Mouse (Mus musculus) G1E (cell line): ENCODE measurements around the gene Gprc6a. TPM values are rescaled to one million over a fixed set of nuclear protein-coding genes. Genes with fewer than 3 reads are reported as not detected.

Experiments used
- ATAC-seq: 2 replicates; pipeline ENCODE4 v1.8.0; 2016; ENCODE audit warnings: mild to moderate bottlenecking; ENCODE audit not compliant: insufficient number of reproducible peaks, poor library complexity, low FRiP score, severe bottlenecking; ENCODE audit errors: extremely low read depth
- DNase-seq: peaks from one replicate; pipeline ENCODE4 v3.0.0; 2012; ENCODE audit warnings: low spot score
- H3K27me3 ChIP-seq: 2 replicates; pipeline ENCODE4 v1.6.1; 2012; ENCODE audit warnings: mild to moderate bottlenecking, low read length, inconsistent platforms; ENCODE audit not compliant: insufficient read depth
- H3K36me3 ChIP-seq: replicated peaks from 2 replicates; pipeline ENCODE3; 2012; ENCODE audit warnings: mild to moderate bottlenecking, inconsistent platforms
- H3K4me1 ChIP-seq: 2 replicates; pipeline ENCODE4 v1.6.1; 2012; ENCODE audit warnings: low read depth, low read length, inconsistent platforms, mixed read lengths; ENCODE audit not compliant: insufficient read depth
- H3K4me3 ChIP-seq: 2 replicates; pipeline ENCODE4 v1.5.1; 2012; ENCODE audit warnings: low read depth, mild to moderate bottlenecking, inconsistent platforms, low read length, moderate library complexity, mixed read lengths
- H3K9me3 ChIP-seq: replicated peaks from 2 replicates; pipeline ENCODE4 v1.6.1; 2012; ENCODE audit warnings: inconsistent platforms
- CTCF ChIP-seq: IDR thresholded peaks from 2 replicates; pipeline ENCODE4 v1.5.1; 2012; ENCODE audit warnings: low read depth, low read length, inconsistent platforms, mixed read lengths
- GATA1 ChIP-seq: IDR thresholded peaks from 2 replicates; pipeline ENCODE4 v1.6.1; 2012; ENCODE audit warnings: borderline replicate concordance, low read length, inconsistent platforms, mixed read lengths
- GATA2 ChIP-seq: IDR thresholded peaks from 2 replicates; pipeline ENCODE4 v1.6.1; 2012; ENCODE audit warnings: low read depth, low read length, inconsistent platforms, borderline replicate concordance
- POLR2AphosphoS5 ChIP-seq: IDR thresholded peaks from 2 replicates; pipeline ENCODE4 v1.6.1; 2012; ENCODE audit warnings: low read depth, low read length, inconsistent platforms; ENCODE audit not compliant: insufficient replicate concordance
- TAL1 ChIP-seq: conservative IDR thresholded peaks from 2 replicates; pipeline ENCODE4 v1.6.1; 2012; ENCODE audit warnings: low read depth, low read length, inconsistent platforms, mixed read lengths
- polyA plus RNA-seq: library from polyadenylated mRNA; stranded (reverse); fragments of >175 nt; gene quantifications from 2 replicates; pipeline ENCODE4 v1.2.3, GENCODE M21; 2012
- total RNA-seq, 2 experiments: library from RNA; stranded (forward) in 1 of 2; stranded (reverse) in 1 of 2; fragments of 200-1000 nt in 1 of 2; fragments of >200 nt in 1 of 2; fragmentation: Nextera tagmentation in 1 of 2; gene quantifications; 2 replicates each; pipeline ENCODE4 v1.2.3; 2014 to 2017

The Gprc6a gene
- total RNA-seq (2014; fragmentation: Nextera tagmentation) = not detected in 2 replicates
- not detected in 2 replicates for total RNA-seq (2017)
- not detected in 2 replicates for polyA plus RNA-seq

DNA sequence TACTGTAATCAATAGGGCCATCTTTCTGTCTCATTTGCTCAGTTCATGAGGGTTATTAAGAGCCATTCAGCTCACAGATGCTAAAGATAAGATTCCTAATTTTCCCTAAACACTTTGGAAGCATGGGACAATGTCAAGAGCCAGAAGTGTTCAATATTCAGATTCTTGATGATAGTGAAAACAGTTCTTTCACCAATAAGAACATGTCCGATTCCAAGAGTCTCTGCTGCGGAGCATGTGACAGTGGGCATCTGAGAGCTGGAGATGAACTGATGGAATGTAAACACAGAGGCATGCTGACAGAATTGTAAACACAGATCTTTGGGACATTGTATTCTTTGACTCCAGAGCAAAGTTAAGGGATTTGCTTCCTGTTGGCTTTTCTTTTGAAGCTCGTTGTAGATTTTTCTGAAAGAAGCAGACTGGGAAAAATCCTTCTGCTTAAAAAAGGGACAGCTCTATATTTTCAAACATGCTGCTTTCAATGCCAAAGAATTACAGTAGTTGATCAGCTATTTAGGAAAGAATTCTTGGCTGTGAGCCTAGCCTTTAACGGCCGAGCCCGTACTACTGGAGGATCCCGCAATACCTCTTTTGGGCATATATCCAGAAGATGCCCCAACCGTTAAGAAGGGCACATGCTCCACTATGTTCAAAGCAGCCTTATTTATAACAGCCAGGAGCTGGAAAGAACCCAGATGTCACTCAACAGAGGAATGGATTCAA lies at the start of gene Gprc6a:
Gene Gprc6a, minus strand, starts transcription at position 51 of the 726 bp plus-strand sequence.
- Histone ChIP-seq H3K9me3 (no peaks in the 10 kb centered on the region), H3K36me3 (no peaks in the 10 kb centered on the region), H3K4me3 (no peak within 1 kb of the TSS), H3K27me3 (no peaks in the 10 kb centered on the region), H3K4me1 (no peaks in the 10 kb centered on the region)
- TF ChIP-seq POLR2AphosphoS5 = no peak
- TF ChIP-seq CTCF = no peak
- no peak for TF ChIP-seq TAL1
- no peak for TF ChIP-seq GATA1
- no peak for TF ChIP-seq GATA2
- DNase-seq (no peak), ATAC-seq (no peak)

DNA sequence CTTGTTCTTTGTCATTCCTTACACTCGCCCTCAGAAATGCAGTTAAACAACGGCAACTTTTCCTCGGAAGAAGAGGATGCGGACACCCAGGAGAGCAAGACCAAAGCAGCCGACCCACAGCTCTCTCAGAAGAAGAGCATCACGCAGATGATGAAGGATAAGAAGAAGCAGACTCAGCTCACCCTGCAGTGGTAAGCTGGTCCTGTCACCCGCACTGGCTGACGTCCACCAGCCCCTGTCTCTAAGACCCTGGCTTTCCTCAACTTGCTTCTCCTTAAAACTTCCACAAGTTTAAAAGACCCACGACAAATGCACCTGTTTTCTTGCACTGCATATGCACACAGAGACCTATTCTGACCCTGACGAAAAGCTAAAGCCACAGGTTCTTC lies 47.0 kb upstream of the Gprc6a start:
- no peak for DNase-seq
- Histone ChIP-seq H3K4me1 (no peaks in the 10 kb centered on the region), H3K27me3 (peaks cover 9% of the 10 kb centered on the region; the same call in 1 of the 2 replicates), H3K36me3 (no peaks in the 10 kb centered on the region), H3K9me3 (no peaks in the 10 kb centered on the region), H3K4me3 (no peak overlapping the region)
- no peak for ATAC-seq
- TF ChIP-seq GATA2 = no peak
- TF ChIP-seq POLR2AphosphoS5 = no peak
- no peak for TF ChIP-seq GATA1
- TF ChIP-seq TAL1 = no peak
- TF ChIP-seq CTCF = no peak

DNA sequence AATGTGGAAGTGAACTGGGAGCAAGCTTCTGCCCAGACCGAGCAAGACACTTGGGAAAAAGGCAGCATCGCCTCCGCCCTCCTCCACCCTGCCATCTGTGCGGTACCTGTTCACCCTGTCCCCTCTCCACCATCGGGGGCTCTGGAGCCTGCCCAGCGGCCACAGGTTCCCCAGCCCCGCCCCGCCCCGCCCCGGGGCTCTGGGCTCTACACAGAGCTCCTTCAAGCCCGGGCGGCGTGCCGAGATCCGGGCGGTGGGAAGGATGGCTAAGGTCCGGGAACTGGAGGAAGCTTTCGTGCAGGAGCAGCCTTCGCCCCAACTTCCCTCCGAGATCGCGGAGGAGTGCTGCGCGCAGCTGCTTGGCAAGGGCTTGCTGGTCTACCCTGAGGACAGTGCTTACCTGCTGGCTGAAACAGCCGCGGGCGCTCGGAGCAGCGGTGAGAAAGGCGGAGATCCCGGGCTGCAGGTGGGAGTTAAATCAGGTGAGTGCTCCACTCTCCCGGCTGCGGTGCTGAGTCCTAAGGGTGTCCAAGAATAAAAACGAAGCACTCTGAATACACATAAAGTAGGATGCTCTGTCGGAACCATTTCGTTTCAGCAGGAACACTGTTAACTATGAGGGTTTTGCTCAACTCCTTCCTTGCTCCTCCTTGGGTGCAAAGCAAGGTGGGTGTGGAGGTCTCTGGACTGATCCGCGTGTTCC lies 46.4 kb upstream of the Gprc6a start, which contains the start of gene Rfx6:
Gene Rfx6, plus strand, starts transcription at position 209 of the 703 bp plus-strand sequence.
- no peak for TF ChIP-seq GATA1
- TF ChIP-seq CTCF = no peak
- no peak for TF ChIP-seq POLR2AphosphoS5
- no peak for TF ChIP-seq TAL1
- no peak for TF ChIP-seq GATA2
- ATAC-seq = no peak
- H3K4me3 ChIP-seq = no peak within 1 kb of the TSS

DNA sequence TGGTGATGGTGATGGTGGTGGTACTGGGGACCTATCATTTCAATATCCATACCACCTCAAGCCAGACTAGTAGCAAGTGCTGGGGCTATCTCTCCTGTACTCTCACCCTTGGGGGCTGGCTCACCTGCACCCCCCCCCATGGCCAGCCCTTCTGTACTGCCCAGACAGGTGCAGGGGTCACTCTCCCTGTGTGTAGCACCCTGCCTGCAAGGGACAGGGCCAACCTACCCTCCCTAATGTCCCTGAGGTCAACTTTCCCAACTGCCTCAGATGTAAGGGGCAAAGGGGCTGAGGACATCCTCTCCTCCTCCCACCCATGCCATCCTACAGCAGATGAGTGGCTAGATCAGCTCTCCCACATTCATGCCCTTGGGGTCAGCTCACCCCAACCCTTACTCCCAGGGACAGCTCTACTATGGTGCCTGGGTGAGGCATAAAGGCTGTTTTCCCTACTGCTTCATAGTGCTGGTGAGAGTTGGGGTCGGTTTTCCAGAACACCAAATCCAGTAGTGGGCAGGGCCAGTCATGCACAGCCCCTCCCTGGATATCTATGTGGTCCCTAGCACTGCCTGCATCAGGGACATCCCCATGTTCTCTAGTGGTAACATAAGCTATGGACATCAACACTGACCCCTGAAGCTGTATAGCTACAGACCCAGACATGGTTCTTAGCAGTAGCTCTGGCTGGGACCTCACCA lies 41.0 kb upstream of the Gprc6a start:
- Histone ChIP-seq H3K9me3 (no peaks in the 10 kb centered on the region), H3K36me3 (no peaks in the 10 kb centered on the region), H3K27me3 (no peaks in the 10 kb centered on the region), H3K4me3 (no peak overlapping the region), H3K4me1 (no peaks in the 10 kb centered on the region)
- DNase-seq (no peak), ATAC-seq (no peak)
- TF ChIP-seq GATA2 = no peak
- no peak for TF ChIP-seq GATA1
- TF ChIP-seq POLR2AphosphoS5 = no peak
- TF ChIP-seq CTCF = no peak
- TF ChIP-seq TAL1 = no peak

More for the DNA sequence above, 46.4 kb upstream of the Gprc6a start, which contains the start of gene Rfx6:
- no peaks in the 10 kb centered on the region for H3K4me1 ChIP-seq
- H3K9me3 ChIP-seq = no peaks in the 10 kb centered on the region
- no peak for DNase-seq
- no peaks in the 10 kb centered on the region for H3K36me3 ChIP-seq
- peaks cover 9% of the 10 kb centered on the region; the same call in 1 of the 2 replicates for H3K27me3 ChIP-seq

DNA sequence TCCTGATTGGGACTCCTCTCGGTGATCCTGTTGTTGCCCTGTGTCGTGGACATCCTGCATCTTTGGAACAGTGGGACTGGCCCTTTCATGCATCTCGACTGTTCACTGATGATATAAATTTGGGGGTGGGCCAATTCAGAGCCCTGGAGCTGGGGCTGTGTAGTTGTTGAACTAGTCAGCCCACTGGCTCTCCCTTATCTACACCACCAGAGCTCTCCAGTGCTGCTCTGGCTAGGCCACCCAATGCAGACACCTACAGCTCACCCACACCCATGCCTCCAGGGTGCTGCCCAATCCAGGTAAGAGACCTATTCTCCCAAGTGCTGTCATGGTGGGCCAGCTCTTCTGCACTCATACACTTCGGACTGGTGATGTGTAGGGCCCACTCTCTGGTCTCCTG lies 40.3 kb upstream of the Gprc6a start:
- no peak for ATAC-seq
- Histone ChIP-seq H3K4me3 (no peak overlapping the region), H3K4me1 (no peaks in the 10 kb centered on the region), H3K36me3 (no peaks in the 10 kb centered on the region), H3K27me3 (no peaks in the 10 kb centered on the region), H3K9me3 (no peaks in the 10 kb centered on the region)
- no peak for DNase-seq
- TF ChIP-seq GATA1 = no peak
- no peak for TF ChIP-seq TAL1

DNA sequence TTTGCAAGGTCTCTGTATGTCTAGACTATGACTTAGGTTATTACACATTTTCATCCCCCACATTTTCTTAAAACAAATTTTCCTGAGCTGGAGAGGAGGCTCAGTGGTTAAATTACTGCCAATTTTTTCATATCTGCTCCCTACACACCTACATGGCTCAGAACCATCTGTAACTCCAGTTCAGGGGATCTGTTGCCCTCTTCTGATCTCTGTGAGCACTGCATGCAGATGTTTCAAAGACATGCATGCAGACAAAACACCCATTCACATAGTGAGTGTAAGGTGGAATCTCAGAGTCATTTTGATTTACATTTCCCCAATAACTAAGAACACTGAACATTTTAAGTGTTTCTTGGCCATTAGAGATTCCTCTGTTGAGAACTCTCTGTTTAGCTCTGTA lies 38.1 kb upstream of the Gprc6a start:
- DNase-seq = no peak
- TF ChIP-seq CTCF = no peak
- no peak for TF ChIP-seq GATA1
- no peak for TF ChIP-seq POLR2AphosphoS5

More for the DNA sequence above, 38.1 kb upstream of the Gprc6a start:
- no peaks in the 10 kb centered on the region for H3K4me1 ChIP-seq
- H3K36me3 ChIP-seq = no peaks in the 10 kb centered on the region
- no peaks in the 10 kb centered on the region for H3K27me3 ChIP-seq
- H3K4me3 ChIP-seq = no peak overlapping the region
- no peak for ATAC-seq
- no peaks in the 10 kb centered on the region for H3K9me3 ChIP-seq
